Mouse (Mus musculus) cortical plate, adult 2 months (tissue): ENCODE results near the gene Vmn1r35. TPM values are rescaled to one million over a fixed set of nuclear protein-coding genes. Genes with fewer than 3 reads are reported as not detected.
"Not testable (repeated sequence)": the region's sequence is repeated elsewhere in the genome, so short reads cannot be mapped to it uniquely, and the experiment has no call there.

Experiments used
- H3K27ac ChIP-seq: fragments of 200-500 bp; 2 replicates; pipeline ENCODE4 v1.5.1; 2012; ENCODE audit warnings: low read length, control low read depth, inconsistent platforms; ENCODE audit not compliant: insufficient read depth
- H3K4me1 ChIP-seq: fragments of 200-500 bp; 2 replicates; pipeline ENCODE4 v1.6.1; 2011; ENCODE audit warnings: low read length; ENCODE audit not compliant: control insufficient read depth, insufficient read depth
- H3K4me3 ChIP-seq: fragments of 200-500 bp; 2 replicates; pipeline ENCODE4 v1.5.1; 2011; ENCODE audit warnings: mild to moderate bottlenecking, low read length, control low read depth; ENCODE audit not compliant: insufficient read depth
- CTCF ChIP-seq: fragments of 200-500 bp; IDR thresholded peaks from 2 replicates; pipeline ENCODE4 v1.5.1; 2011; ENCODE audit warnings: mild to moderate bottlenecking, control low read depth, low read length; ENCODE audit not compliant: insufficient read depth; ENCODE audit errors: extremely low read depth
- POLR2A ChIP-seq: fragments of 200-500 bp; IDR thresholded peaks from 2 replicates; pipeline ENCODE4 v1.6.1; 2011; ENCODE audit warnings: mild to moderate bottlenecking, low read length, control low read depth; ENCODE audit not compliant: insufficient read depth; ENCODE audit errors: extremely low read depth
- polyA plus RNA-seq: library from polyadenylated mRNA; depleted of rRNA; stranded (reverse); fragments of >200 nt; gene quantifications from 2 replicates; pipeline ENCODE4 v1.2.3, GENCODE M21; 2012; rRNA removed

The Vmn1r35 gene
- polyA plus RNA-seq = not detected in 2 replicates

- no peak within 1 kb of the TSS for H3K4me3 ChIP-seq
- H3K4me1 ChIP-seq = no peaks in the 10 kb centered on the region
- no peak within 1 kb of the TSS for H3K27ac ChIP-seq
- TF ChIP-seq POLR2A = no peak
- TF ChIP-seq CTCF = no peak
Observed at GRCm38 (mm10) chr6:66685806-66686205, at the start of gene Vmn1r35. Gene Vmn1r35, minus strand, starts transcription at chr6:66685906.

- not testable (repeated sequence) for H3K4me3 ChIP-seq, H3K27ac ChIP-seq, H3K4me1 ChIP-seq
Observed at GRCm38 (mm10) chr6:66729082-66729481, 43.4 kb upstream of the Vmn1r35 start, which contains the start of gene Vmn1r37. Gene Vmn1r37, plus strand, starts transcription at chr6:66729382.

- not testable (repeated sequence) for H3K4me1 ChIP-seq, H3K27ac ChIP-seq, H3K4me3 ChIP-seq
Observed at GRCm38 (mm10) chr6:66719068-66719467, 33.4 kb upstream of the Vmn1r35 start, which contains the start of gene Vmn1r36. Gene Vmn1r36, minus strand, starts transcription at chr6:66719168.

GRCm38 (mm10) chr6:66713854-66714253 is 28.1 kb upstream of the Vmn1r35 start:
- TF ChIP-seq POLR2A (no peak), CTCF (no peak)
- Histone ChIP-seq H3K4me3 (no peak overlapping the region), H3K4me1 (no peaks in the 10 kb centered on the region), H3K27ac (no peak overlapping the region)

- no peaks in the 10 kb centered on the region for H3K4me1 ChIP-seq
- no peak overlapping the region for H3K27ac ChIP-seq
- H3K4me3 ChIP-seq = no peak overlapping the region
- TF ChIP-seq CTCF (no peak), POLR2A (no peak)
Observed at GRCm38 (mm10) chr6:66708901-66709300, 23.2 kb upstream of the Vmn1r35 start.

GRCm38 (mm10) chr6:66643779-66644178 is 41.9 kb downstream of the Vmn1r35 start, which contains the start of gene Vmn1r34:
Gene Vmn1r34, minus strand, starts transcription at chr6:66643879.
- TF ChIP-seq CTCF = no peak
- TF ChIP-seq POLR2A = no peak
- Histone ChIP-seq H3K4me1 (no peaks in the 10 kb centered on the region), H3K27ac (no peak within 1 kb of the TSS), H3K4me3 (no peak within 1 kb of the TSS)

Other genes with a start within 250 kb of the Vmn1r35 start
- gene Mad2l1, start 150.5 kb downstream of the Vmn1r35 start, polyA plus RNA-seq = 11.7 and 11.8 TPM in 2 replicates
- gene Vmn1r32, start 125.8 kb downstream of the Vmn1r35 start, polyA plus RNA-seq = 0.04 TPM in 1 of 2 replicates, not detected in the other
- not detected in 2 replicates for gene Vmn1r33, start 67.6 kb downstream of the Vmn1r35 start, polyA plus RNA-seq
- gene Vmn1r34, start 42.0 kb downstream of the Vmn1r35 start, polyA plus RNA-seq = not detected in 2 replicates
- not detected in 2 replicates for gene Vmn1r36, start 33.3 kb upstream of the Vmn1r35 start, polyA plus RNA-seq
- not detected in 2 replicates for gene Vmn1r37, start 43.5 kb upstream of the Vmn1r35 start, polyA plus RNA-seq
- gene Vmn1r38, start 96.7 kb upstream of the Vmn1r35 start, polyA plus RNA-seq = not detected in 2 replicates
- not detected in 2 replicates for gene Vmn1r39, start 124.7 kb upstream of the Vmn1r35 start, polyA plus RNA-seq
- 55.5 and 58.7 TPM in 2 replicates for gene Gng12, start 210.5 kb upstream of the Vmn1r35 start, polyA plus RNA-seq